Mouse (Mus musculus) adrenal gland, postnatal 25 days (tissue): ENCODE data around the gene Mta3. TPM values are rescaled to one million over a fixed set of nuclear protein-coding genes. Genes with fewer than 3 reads are reported as not detected.

Experiments used
- DNase-seq: peaks from one replicate; pipeline ENCODE4 v3.0.0; 2021; ENCODE audit warnings: mixed read lengths
- total RNA-seq: library from RNA; stranded (reverse); gene quantifications from 2 replicates; pipeline ENCODE4 v1.2.3, GENCODE M21; 2021

Gene Mta3
- total RNA-seq, 1 experiment from 2014 or later = 88.2 TPM

DNA sequence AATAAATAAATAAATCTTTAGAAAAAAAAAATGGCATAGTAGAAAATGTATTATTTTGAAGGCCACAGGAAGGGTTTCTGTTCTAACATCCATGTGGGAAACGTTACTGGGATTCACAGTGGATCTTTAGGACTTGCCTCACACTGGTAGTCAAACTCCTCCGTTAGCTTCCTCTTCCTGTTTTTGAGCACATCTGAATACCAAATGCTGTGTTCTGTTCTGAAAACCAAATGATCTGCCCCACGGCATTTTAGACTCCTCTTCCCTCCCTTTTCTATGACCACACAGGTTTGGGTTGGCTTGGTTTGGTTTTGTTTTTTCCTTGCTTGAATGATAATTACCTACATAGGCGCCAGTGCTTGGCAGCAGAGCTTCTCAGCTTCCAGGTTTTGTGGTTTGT is 58.6 kb downstream of the Mta3 start:
- DNase-seq = no peak

DNA sequence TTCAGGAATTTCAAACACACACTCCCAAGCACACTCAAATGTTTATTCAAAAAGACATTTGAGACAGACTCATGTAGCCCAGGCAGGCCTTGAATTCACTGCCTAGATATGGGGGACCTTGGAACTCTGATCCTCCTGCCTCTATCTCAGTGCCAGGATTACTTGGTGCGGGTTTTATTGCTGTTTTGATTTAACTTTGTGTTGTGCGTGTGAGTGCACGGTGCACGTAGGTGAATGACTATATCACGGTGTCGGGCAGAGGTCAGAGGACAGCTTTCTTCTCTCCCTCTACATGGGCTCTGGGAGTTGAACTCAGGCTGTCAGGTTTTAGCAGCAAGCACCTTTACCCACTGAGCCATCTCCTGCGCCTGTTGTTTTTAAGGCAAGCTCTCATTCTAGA is 61.1 kb downstream of the Mta3 start:
- no peak for DNase-seq

DNA sequence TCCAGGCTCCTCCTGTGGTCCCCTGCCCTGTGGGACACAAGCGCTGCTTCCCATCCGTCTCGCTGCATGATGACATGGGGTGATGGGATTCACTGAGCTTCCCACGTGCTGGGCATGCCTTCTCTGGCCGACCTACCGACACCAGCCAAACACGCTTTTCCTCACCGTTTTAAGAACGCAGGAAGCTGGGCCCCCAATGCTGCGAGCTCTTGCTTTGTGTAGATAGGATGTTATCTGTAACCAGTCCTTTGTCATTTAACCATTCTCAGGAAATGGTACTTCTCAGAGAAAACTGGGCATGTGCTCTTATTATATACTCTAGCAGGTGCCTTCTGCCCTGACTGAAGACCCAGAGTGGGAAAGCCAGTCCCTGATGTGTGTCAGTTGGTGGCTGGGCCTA is 62.3 kb downstream of the Mta3 start:
- DNase-seq = no peak

DNA sequence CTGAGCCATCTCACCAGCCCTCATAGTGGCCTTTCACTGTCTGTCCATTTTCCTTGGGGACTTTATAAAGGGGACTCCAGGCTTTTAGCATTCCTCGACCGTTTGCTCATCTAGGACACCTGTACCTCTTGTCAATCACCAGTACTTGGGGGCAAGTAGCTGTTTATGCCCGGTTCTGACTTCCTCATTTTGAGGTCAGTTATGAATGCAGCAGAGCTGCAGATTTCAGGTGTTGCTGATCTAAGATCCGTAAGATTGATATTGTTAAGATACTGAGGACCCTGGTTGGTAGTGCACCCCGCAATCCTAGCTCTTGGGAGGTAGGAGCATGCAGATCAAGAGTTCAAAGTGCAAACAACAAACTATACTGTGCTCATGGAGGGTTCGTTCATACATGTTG is 64.4 kb downstream of the Mta3 start:
- DNase-seq = no peak

DNA sequence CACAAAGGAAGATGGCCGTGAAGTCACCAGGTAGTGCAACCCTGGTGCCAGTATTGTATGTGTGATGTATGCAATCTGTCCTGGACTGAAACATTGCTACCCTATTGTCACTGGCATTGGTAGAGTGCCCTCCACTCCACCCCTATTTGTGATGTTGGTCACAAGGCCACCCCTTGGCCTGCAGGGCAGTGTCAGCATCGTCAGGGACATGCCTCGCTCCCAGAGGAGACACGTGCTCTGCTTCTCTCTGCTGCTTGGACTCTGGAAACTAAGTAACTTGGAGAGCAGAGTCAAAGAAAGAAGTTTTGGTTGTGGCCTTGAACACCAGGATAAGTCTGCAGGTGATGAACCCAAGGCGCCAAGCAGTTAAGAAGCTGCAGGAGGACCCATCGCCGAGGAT is 65.0 kb downstream of the Mta3 start:
- DNase-seq = peak; percentile 16

DNA sequence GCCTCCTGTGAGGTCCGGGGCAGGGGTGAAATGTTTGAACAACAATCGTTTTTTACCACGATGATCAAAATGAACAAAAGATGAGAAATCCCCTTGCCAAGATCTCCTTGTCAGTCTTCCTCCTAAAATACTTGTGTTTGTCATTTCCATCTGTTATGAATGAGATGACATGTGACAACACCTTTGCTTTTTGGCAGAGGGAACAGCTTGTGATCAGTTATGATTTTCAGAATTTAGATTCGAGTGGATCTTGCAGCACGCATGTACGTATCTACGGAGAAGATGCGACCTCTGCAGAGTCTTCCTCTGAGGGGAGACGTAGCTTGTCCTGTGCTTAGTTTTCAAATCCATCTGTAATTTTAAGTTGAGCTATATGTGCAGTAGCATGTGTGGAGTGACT is 66.1 kb downstream of the Mta3 start:
- DNase-seq = no peak

DNA sequence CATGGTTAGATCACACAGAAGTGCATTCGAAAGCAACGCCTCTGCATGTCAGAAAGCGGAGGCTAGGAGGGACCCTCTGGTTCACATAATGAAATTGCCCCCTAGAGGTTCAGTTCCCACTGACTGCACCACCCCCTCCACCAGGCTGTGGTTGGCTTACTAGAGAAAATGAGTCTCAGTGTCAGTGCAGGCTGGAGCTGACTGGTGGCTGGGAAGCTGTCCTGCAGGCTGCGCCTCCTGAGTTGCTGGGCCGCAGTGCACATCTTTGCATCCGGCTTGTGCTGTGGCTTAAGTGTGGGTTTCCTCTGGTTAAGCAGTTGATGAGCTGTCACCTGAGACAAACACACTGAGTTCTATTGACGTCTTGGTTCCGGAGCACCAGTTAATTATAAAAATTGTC is 66.7 kb downstream of the Mta3 start:
- no peak for DNase-seq

DNA sequence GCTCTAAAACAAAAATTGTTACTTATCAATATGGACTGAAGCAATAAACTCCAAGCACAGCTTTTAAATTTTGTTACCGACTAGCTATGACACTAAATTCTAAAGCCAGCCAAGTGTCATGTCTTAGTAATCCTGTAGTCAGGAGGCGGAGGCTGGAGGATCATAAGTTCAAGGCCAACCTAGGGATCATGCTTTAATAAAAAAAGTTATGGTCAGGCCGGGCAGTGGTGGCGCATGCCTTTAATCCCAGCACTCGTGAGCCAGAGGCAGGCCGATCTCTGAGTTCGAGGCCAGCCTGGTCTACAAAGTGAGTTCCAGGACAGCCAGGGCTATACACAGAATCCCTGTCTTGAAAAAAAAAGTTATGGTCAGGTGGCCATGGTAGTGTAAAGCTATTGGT is 71.0 kb downstream of the Mta3 start:
- no peak for DNase-seq

DNA sequence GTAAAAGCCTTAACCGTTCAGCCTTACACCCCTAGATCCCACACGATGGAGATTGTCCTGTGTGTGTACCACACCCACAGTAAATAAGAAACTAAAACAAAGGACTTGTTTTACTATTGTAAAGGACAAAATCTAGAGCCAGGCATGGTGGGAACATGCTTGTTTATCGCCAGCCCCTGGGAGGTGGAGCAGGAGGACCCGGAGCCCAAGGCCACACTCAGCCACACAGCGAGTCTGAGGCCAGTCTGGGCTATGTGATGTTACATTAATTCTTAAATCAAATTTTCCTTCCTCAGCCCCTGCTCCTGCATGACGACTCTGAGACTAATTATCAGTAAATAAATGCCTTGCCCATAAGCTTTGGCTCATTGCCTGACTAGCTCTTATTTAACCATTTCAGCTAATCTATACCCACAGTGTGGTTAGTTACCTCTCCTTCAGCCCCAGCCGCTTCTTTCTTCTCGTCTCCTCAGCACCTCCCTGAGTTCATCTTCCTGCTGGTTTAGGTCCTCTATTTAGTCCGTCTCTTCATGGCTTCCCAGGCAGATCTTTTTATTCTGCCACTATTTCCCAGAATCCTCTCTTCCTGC is 71.6 kb downstream of the Mta3 start:
- no peak for DNase-seq

DNA sequence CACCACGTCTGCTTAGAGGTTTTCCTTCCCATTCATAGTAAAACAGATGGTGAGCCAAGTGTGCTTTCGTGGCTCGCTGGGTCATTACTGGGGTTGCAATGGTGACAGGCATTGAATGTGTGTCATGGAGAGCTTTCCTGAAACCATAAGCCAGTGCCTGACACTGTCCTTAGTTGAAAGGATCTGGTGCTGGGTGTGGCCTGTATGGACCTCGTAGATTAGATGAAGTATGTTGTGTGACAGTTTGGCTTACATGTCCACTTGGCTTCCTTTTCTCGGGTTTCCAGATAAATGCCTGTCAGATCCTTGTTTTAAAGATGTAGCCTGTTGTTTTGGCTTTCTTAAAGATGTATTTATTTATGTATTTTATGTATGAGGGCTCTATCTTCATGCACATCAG is 74.3 kb downstream of the Mta3 start:
- DNase-seq = no peak

DNA sequence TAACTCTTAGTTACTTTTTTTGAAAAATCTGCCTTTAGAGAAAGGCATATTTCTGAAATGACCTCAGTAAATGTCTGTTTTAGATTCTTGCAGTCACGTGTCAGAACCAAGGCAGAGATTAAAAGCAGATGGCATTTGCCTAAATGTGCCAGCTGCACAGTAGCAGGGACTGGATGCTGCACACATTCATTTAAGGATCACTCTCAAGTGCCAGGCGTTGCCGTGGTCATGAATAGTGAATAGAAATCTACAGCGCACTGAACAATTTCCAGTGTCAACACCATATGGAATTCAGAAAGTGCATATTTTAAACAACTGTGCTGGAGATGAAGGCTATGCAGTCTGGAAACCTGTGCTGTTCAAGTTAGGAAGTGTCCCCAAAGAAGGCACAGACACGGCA is 76.8 kb downstream of the Mta3 start:
- no peak for DNase-seq

DNA sequence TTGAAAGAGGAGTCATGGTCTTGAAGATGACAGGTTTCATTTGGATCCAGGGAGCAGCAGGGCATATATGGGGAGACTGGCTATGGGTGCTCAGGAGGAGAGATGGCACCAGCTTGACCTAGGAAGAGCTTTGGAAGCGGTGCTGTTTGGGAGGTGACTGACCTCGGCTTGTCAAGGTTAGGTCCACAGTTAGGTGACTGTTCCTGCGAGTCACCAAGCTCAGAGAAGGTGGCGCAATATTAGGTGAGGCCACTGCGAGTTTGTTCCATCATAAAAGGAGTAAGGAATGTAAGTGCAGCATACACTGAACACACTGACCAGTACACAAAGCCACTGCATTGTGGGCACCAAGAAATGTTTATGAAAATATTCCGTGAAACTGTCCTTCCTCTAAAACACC is 80.5 kb downstream of the Mta3 start:
- no peak for DNase-seq

DNA sequence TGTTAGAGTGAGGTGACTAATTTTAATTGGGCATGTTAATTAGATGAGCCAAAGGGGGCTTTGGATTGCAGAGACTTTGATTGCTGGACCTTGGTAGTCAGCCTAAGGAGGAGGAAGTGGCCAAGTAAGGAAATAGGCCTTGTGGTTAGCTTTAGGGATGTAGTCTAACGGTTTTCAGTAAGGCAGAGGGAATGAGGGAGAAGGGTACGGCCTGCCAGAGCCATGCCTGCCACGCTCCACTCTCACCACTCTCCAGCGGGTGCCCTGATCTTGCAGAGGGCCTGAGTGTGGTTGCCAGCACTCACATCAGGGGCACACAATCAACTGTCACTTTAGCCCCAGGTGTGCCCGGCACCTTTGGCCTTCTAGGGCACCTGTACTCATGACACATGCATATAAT is 84.2 kb downstream of the Mta3 start:
- DNase-seq = no peak

DNA sequence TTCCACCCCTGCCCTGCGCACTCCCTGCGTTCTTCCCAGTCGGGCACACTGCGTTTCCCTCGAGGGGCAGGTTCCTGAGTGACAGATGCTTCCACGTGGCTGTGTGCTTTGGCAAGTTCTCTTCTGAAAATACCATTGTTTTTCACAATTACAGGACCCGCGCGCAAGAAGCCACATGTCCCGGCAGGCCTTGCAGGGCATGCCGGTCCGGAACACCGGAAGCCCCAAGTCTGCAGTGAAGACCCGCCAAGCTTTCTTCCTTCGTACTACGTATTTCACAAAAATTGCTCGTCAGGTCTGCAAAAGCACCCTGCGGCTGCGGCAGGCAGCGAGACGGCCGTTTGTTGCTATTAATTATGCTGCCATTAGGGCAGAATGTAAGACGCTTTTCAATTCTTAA is 86.4 kb downstream of the Mta3 start:
- DNase-seq = no peak

DNA sequence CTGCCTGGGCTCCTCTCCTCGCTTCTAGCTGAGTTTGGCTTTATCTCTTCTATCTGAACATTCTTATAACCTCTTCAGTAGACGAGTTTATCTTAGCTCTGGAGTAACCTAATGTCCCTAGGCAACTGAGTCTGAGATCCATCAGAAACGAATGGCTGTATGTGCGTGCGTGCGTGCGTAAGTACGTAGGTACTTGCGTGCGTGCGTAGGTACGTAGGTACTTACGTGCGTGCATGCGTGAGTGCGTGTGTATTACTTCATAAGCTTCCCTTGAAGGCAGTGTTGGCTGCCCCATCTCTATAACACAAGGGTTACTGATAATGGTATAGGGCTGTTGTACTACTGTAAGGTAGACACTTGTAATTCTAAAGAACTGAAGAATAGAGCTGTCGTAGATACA is 89.2 kb downstream of the Mta3 start:
- no peak for DNase-seq

DNA sequence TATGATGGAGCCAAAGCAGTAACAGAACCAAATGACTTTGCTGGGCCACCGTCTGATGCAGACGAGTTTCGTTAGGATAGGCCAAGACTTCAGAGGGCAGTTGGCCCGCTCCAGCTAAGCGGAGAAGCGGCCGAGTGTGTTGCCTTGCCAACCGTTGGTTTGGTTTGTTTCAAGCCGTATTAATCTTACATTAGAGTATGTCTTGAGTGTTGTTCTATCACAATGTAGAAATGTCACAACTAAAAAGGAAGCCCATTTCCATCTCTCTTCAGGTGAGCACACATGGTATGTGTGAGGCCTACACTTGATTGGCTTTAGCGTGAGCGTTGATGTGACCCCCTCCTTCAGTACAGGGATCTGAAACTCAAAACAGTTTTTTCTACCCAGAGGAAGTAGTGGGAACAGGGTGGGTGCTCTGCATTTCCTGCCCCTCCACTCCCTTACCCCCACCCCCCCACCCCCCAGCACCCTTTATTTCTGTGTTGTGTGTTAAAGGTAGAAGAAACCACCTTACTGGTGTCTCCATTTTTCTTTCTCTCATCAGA is 93.6 kb downstream of the Mta3 start:
- DNase-seq = no peak

DNA sequence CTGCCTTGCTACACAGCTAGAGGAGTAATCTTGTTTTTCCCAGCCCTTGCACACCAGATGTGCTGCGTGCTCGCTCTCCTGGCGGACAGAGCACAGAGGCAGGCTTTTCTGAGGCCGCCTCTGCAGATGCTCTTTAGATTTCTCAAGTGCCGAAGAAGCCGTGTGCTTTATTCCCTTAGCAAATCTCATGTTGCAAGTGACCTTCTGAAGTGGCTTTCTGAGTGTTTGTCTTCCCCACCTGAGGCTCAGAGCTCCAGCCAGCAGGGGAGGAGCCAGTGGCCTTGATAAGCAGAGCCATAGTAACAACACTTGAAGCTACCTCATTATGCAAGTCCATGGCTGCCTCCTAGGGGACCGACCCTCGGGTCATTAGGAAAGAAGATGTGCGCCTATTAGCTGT is 98.0 kb downstream of the Mta3 start:
- no peak for DNase-seq

DNA sequence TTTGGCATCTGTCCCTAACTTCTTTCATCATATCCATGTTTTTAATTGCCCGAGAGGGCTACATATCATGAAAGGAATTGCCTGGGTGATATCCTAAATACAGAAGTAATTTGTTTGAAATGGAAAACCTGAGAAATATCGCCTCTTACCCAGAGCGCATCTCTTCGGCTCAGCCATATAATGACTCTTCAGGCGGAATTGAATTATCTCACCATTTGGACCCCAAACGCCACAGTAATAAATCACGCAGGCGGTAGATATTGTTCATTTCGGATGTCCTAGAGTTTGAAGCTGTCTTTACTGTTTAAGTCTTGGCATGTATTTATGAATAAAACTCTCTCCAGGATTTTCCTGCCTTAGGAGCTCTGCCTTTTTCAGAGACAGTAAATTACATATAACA is 99.1 kb downstream of the Mta3 start:
- DNase-seq = no peak

DNA sequence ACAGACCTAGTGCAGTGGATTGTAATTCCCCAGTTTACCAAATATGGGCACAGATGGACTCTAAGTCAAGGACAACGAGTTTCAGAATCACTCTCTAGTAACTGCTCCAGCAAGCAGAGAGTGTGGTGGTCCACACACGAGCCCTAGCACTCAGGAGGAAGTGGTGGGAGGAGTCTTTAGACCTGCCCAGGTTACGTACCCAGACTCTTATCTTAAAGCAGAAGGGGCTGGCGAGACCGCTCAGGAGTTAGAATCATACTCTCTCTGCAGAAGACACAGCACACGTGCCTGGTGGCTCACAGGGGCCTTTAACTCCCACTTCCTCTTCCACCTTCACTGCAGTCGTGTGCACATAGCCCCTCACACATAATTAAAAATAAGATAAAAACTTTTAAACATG is 101.4 kb downstream of the Mta3 start:
- no peak for DNase-seq

DNA sequence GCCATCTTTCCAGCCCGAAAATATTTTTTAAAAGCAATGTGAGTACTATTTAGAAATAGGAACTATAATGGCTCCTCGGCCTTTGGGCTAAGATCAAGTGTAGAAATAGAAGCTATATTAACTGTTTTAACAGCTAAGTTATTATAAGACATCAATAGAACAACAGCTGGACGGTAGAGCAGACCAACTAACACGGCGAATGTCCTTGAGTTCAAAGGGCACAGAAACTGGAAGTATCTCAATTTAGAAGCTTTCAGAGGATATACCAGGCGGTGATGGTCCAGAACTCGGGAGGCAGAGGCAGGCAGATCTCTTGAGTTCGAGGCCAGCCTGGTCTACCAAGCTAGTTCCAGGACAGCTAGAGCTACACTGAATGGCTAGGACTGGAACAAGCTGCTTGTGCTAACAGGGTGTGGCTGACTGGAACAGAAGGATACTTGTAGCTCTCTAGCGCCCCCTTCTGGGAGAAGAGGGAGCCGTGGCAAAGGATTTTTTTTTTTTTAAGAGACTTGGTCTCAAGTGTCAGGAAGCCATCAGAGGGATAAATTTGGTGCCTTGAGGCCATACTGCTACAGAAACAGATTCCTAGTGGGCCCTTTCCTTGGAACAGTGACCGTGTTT is 101.9 kb downstream of the Mta3 start:
- peak; percentile 62 for DNase-seq

DNA sequence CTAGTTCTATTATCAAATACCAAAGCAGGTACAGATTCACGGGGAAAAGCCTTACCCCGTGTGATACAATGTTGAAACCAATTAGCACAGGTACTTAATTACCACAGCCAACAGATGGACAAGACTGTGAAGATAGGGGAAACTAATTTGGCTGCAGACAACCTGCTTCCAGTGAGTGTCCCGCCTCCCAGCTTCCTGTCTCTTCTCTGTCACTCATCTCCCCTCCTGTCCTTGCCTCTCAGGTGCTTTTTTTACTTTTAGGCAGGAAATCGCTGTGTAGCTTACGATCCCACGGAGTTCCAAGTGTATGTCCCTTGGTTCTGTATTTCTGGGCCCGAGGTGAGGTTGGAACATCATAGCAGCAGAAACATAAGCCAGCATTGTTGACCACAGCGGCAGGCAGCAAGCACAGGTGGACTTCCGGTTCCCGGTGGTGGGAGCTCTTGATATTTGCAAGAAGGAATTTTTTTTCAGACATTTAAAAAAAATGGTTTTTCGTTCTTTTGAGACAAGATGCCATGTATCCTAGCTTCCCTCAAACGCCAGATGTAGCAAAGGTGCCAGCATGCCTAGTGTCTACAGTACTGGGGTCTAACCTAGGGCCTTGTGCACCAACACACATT is 102.6 kb downstream of the Mta3 start:
- DNase-seq = no peak

DNA sequence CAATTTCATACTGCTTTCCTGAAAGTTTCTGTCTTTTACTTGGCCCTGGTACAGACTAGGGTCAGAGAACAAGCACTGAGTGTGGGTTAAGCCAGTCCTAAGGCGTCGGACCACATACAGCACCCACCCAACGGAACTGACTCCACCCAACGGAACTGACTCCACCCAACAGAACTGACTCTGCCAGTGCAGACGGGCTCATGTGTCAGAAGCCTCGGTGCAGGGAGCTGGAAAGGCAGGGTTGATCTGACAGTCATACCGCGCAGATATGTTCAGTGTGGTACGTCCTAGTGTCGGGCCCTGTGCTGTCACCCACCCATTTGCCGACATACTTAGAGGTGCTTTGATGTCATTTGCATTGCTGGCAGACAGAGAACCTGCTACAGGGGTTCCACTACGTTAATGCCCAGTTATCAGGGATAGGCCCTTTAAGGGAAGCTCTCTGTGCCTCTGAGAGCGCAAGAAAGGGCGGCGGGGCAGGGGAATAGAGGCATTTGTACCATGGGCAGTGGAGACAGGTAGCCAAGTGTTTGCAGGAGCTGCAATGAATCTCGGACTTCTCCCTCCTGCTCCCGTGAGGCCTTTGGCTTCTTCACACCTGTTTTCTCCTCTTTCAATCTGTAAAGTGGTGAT is 103.3 kb downstream of the Mta3 start:
- DNase-seq = no peak

DNA sequence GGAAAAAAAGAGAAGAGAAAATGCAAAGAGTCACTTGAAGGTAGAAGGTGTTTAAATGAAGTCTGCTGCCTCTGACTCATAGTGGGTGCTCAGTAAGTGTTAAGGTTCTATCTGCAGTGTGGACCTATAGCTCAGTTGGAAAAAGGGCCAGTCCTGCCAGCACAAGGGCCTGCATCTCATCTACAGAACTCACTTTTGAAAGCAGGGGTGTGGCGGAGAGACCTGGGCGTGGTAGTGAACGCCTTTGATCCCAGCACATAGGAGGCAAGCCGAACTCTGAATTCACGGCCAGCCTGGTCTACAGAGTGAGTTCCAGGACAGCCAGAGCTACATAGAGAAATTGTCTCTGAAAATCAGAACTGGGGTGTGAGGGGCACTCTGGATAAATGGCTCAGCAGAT is 104.3 kb downstream of the Mta3 start:
- no peak for DNase-seq
